Mouse (Mus musculus) lung, adult 2 months (tissue): ENCODE results near the gene Tex11.

Experiments
- CTCF ChIP-seq: fragments of 200-500 bp; IDR thresholded peaks from 2 replicates; pipeline ENCODE4 v1.5.1; 2011; ENCODE audit warnings: mild to moderate bottlenecking, low read length, control low read depth; ENCODE audit not compliant: insufficient read depth
- POLR2A ChIP-seq: fragments of 200-500 bp; IDR thresholded peaks from 2 replicates; pipeline ENCODE4 v1.6.1; 2011; ENCODE audit warnings: low read depth, mild to moderate bottlenecking, control low read depth, low read length, borderline replicate concordance; ENCODE audit errors: extremely low read depth

- TF ChIP-seq CTCF: no peak
- TF ChIP-seq POLR2A: no peak
Measured at GRCm38 (mm10) chrX:100821149-100821548, 238.3 kb downstream of the Tex11 start.
